Mouse (Mus musculus): ENCODE results near the gene Tuba1b.

The Tuba1b gene

DNA sequence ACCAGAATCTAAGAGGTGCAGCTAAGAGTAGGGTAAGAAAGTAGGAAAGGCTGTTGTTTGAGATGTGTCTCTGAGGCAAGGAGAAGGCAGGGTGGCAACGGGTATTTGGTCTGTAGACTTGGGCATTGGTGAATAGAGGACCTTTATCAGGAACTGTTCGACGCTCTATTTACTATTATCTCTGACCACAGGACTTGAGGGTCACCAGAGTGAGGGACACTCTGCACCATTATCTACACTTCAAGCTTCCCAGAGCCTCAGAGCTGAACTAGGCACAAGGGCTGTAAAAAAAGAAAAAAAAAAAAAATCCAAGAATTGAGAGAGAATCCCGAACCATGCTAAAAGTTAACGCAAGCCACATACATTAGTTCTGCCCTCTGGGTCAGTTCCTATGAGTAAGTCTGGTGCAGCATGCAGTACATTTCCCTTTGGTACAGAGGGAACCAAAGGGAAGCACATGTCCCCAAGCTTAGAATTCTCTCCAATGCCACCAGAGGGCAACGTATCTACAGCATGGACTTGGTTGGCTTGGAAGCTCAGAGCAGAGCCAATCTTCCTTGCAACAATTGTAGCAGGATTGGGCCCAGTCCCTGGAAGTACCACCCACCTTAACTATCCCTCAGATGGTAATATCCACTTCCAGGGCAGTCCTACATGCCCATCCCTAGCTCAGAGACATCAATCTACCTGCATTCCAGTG is 42.3 kb downstream of the Tuba1b start:
- DNase-seq (ENCODE audit: low read depth, low spot score), result peak; percentile 74

DNA sequence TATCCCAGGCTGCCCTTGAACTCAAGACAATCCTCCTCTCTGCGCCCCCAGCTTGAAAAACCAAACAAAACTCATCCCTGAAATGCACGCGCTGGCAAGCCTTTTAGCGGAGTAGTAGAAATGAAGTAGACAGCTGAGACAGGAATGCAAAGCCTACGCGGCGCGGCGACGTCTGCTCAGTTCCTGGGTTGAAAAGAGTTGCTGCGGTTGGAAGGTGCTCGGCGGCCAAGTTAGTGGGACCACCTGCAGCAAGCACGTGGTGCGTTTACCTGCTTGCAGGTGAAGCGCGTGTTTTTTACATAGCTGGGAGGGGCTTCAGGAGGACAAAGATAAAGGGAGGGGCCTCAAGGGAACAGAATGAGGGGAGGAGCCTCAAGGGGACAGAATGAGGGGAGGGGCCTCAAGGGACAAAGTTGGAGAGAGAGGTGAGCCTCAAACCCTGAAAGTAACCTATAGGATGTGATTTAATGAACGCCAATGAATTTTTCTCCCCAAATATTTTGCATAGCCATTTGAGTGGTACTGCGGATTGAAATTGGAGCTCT is 43.1 kb downstream of the Tuba1b start:
- DNase-seq (ENCODE audit: low read depth, low spot score), result no peak

DNA sequence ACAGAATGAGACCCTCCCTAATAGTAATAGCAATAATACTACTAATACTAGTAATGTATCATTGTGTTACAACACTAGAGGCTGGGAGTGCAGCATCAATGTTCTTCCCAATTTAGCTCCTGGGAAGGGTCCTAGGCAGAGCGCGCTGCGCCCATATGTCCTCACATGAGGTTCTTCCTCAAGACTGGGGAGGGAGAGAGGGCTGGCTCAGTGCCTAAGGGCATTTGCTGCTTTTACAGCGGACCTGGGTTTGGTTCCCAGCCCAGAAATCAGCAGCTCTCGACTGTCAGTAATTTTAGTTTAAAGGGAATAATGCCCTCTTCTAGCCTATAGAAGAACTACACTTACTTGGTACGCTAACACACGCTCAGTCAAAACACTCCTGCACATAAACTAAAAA is 46.8 kb downstream of the Tuba1b start:
- DNase-seq (ENCODE audit: low read depth, low spot score), result no peak

DNA sequence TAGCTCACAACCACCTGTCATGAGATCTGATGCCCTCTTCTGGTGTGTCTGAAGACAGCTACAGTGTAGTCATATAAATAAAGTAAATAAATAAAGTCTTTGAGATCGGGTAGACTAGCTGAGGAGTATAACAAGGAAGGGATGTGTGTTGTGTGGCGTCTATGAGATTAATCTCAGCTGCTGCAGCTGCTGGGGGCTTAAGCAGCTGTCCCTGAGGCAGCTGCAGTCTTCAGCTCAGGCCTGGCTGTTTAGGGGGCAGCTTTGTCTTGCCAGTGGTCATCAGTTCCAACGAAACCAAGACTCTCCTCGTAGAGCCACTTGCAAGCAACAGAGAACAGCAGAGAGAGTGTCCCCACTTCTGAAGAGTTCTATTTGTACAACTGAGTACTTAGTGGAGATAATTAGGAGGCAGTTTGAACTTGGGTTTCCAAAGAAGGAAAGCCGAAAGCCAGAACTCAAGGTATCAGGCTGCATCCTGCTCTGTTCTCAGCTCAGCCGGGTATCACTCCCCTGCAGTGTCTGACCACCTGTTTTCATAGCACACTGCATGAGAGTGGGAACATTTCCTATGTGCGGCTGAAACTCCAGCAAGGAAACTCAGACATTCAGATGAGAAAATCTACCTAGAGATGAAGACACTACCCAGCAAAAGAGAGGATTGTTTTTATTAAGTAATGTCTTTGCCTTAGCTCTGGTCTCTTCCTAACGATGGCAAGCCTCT is 47.5 kb downstream of the Tuba1b start:
- no peak for DNase-seq (ENCODE audit: low read depth, low spot score)

DNA sequence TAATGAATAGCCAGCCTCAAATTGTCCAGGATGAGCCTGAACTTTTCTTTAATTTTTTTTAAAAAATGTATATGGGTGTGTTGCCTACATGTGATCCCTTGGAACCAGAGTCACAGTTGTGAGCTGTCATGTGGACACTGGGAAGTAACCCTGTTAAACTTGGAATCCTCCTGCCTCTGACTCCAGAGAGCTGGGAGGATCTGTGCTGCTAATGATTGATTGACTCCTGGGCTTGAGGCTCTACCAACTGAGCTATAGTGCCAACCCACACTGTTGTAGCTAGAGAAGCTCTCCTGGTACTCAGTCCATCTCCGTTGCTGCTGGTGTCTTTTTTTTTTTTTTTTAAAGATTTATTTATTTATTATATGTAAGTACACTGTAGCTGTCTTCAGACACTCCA is 50.3 kb downstream of the Tuba1b start:
- DNase-seq (ENCODE audit: low read depth, low spot score), result no peak

DNA sequence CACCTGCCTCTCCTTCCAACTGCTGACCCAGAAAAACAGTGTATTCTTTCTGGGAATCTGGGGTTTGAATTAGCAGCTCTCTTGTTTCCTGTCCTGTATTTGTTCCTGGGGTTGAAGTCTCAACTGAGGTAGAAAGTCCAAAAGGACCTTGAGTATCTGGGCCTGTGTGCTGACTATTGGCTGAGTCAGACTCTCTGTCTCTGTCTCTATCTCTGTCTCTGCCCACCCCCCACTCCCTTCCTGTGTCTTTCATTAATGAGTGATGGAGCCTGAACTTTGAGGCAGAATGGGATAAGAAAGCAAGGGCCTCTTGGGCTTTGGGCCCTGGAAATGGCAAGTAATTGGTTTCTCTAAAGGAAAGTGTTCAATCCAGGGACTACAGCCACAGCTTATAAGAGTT is 50.7 kb downstream of the Tuba1b start:
- DNase-seq (ENCODE audit: low read depth, low spot score), result no peak

DNA sequence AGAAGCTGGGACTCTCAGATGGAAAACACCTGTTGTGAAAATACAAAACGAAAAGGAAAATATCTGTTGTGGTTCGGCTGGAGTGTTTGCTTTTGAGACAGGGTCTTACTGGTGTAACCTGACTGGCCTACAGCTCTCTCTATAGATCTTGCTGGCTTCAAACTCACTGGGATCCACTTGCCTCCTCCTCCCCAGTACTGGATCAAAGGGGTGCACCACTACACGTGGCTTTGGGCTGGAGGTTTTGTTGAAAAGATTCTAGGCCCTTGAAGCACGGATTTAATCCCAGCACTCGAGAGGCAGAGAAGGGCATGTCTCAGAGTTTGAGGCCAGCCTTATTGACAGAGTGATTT is 52.7 kb downstream of the Tuba1b start:
- DNase-seq (ENCODE audit: low read depth, low spot score), result no peak

All from telencephalon, adult 2 months (tissue).